In the genomic region with DNA sequence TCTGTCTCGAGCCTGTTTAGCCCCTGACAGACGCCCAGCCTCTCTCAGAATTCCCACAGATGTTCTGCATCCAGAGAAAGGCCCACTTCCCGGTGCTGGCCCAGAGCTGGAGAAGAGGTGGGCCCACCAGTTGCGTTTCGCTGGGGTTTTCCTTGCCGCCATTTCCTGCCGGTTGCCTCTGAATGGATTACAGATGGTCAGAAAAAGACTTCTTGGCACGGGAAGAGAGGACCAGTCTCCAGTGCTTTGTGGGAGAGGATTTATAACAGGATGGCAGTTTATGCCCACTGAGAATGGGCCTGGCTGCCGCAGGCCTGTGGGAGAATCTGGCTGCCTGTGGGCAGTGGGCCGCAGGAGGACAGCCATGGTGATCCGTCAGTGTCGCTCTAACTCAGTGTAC, we compare ENCODE assay signal across 9 mouse cellular contexts. TPM values are rescaled to one million over a fixed set of nuclear protein-coding genes. Genes with fewer than 3 reads are reported as not detected.
DNase-seq lines count a peak whose midpoint lies in the region; ATAC-seq and TF ChIP-seq lines count a peak whose summit lies in the region.
"Had no signal": no experiment of that assay in that cellular context is flagged by ENCODE, and none has a peak within 500 bp of the region (broad histone marks: within the 10 kb centered on the region; RNA-seq: fewer than 3 reads in every experiment).

No protein-coding gene starts in this region.

- no peak overlapping the region for H3K4me3 ChIP-seq in left cerebral cortex, adult 2 months
- 0 out of 2 replicates have a peak overlapping the region, but pooled peaks have one; percentile 11 for H3K4me3 ChIP-seq in embryonic facial prominence, embryonic 10.5 days
- no peak overlapping the region for H3K4me3 ChIP-seq in intestine, embryonic 16.5 days (ENCODE audit: low read length)
- H3K4me3 ChIP-seq in neural tube, embryonic 13.5 days = no peak overlapping the region
- H3K4me3 ChIP-seq: myocyte had no signal

- H3K4me1 ChIP-seq in embryonic facial prominence, embryonic 10.5 days = peaks cover 25% of the 10 kb centered on the region
- peaks cover 5% of the 10 kb centered on the region; the same call in 1 of the 2 replicates for H3K4me1 ChIP-seq in intestine, embryonic 16.5 days (ENCODE audit: control insufficient read depth, insufficient read depth, low read length)
- peaks cover 37% of the 10 kb centered on the region for H3K4me1 ChIP-seq in neural tube, embryonic 13.5 days (replicated peaks)

- H3K27me3 ChIP-seq in embryonic facial prominence, embryonic 10.5 days (replicated peaks; ENCODE audit: low read depth, poor library complexity, severe bottlenecking) = no peaks in the 10 kb centered on the region
- H3K27me3 ChIP-seq in intestine, embryonic 16.5 days (replicated peaks; ENCODE audit: control insufficient read depth, insufficient read depth, low read length) = no peaks in the 10 kb centered on the region
- H3K27me3 ChIP-seq in neural tube, embryonic 13.5 days = no peaks in the 10 kb centered on the region

- H3K4me2 ChIP-seq in intestine, embryonic 16.5 days (ENCODE audit: low read depth, low read length) = no peak overlapping the region
- peak overlapping the region; percentile 18; the same call in 1 of the 2 replicates for H3K4me2 ChIP-seq in neural tube, embryonic 13.5 days

- H3K9me3 ChIP-seq in embryonic facial prominence, embryonic 10.5 days = no peaks in the 10 kb centered on the region
- H3K9me3 ChIP-seq in intestine, embryonic 16.5 days (ENCODE audit: control insufficient read depth, low read length) = no peaks in the 10 kb centered on the region
- H3K9me3 ChIP-seq in neural tube, embryonic 13.5 days = no peaks in the 10 kb centered on the region

- peaks cover 14% of the 10 kb centered on the region for H3K36me3 ChIP-seq in embryonic facial prominence, embryonic 10.5 days (replicated peaks)
- H3K36me3 ChIP-seq in intestine, embryonic 16.5 days (ENCODE audit: control insufficient read depth, insufficient read depth, low read length) = no peaks in the 10 kb centered on the region
- peaks cover 6% of the 10 kb centered on the region; the same call in 1 of the 2 replicates for H3K36me3 ChIP-seq in neural tube, embryonic 13.5 days

- 0 out of 2 replicates have a peak overlapping the region, but pooled peaks have one; percentile 13 for H3K27ac ChIP-seq in left cerebral cortex, adult 2 months
- peak overlapping the region; percentile 78 for H3K27ac ChIP-seq in embryonic facial prominence, embryonic 10.5 days (replicated peaks)
- peak overlapping the region; percentile 38; the same call in 1 of the 2 replicates for H3K27ac ChIP-seq in intestine, embryonic 16.5 days (ENCODE audit: low read length)
- H3K27ac ChIP-seq in neural tube, embryonic 13.5 days (replicated peaks) = peak overlapping the region; percentile 52; the same call in 1 of the 2 replicates

- no peak for TF ChIP-seq CTCF in left cerebral cortex, adult 2 months (IDR thresholded peaks at IDR 0.05)

- H3K9ac ChIP-seq in intestine, embryonic 16.5 days (ENCODE audit: low read depth, low read length) = no peak overlapping the region; the same call in 1 of the 2 replicates
- H3K9ac ChIP-seq in neural tube, embryonic 13.5 days = peak overlapping the region; percentile 27; the same call in 1 of the 2 replicates

- intact Hi-C loops in left cerebral cortex, adult 2 months (cut with DNase I) = no loop called here

- peak; percentile 31; the same call in 1 of the 2 replicates for ATAC-seq in intestine, embryonic 16.5 days
- peak; percentile 71 for ATAC-seq in neural tube, embryonic 13.5 days (ENCODE audit: low read depth)

- WGBS in embryonic facial prominence, embryonic 10.5 days = 53% methylated on average over 12 of the region's 12 CpGs
- 39% methylated on average over 12 of the region's 12 CpGs for WGBS in intestine, embryonic 16.5 days
- 10% methylated on average over 12 of the region's 12 CpGs for WGBS in neural tube, embryonic 13.5 days

- no peak for DNase-seq in left cerebral cortex, adult 2 months (ENCODE audit: extremely low spot score in 1 of 2, low spot score in 2 of 2)
- no peak for DNase-seq in left cerebral cortex, adult 9 months (ENCODE audit: low spot score in 2 of 2)
- DNase-seq in embryonic facial prominence, embryonic 10.5 days (ENCODE audit: low spot score) = peak; percentile 50
- no peak for DNase-seq in urinary bladder, postnatal 14 days (ENCODE audit: low spot score)
- DNase-seq in T-cell, adult 2 months (ENCODE audit: low spot score) = no peak
- no peak for DNase-seq in ovary, postnatal 14 days (ENCODE audit: low spot score)

RNA-seq across cellular contexts. Expression of a gene that starts 15.0 kb away (rescaled TPM):
- total RNA-seq in left cerebral cortex, adult 2 months (2021) = 10 to 100 TPM; 63.2 to 64.8 TPM
- 13.6 and 14.6 TPM in 2 replicates for polyA plus RNA-seq in embryonic facial prominence, embryonic 10.5 days (2016; fragmentation: Nextera tagmentation; extraction: Ambion mirVana)
- polyA plus RNA-seq in intestine, embryonic 16.5 days (2015; fragmentation: Nextera tagmentation; extraction: Ambion mirVana) = 12.9 and 14.5 TPM in 2 replicates
- polyA plus RNA-seq in neural tube, embryonic 13.5 days (2015; fragmentation: Nextera tagmentation; extraction: Ambion mirVana) = 22.1 and 23.3 TPM in 2 replicates

Comparison
In these comparisons a context has a peak if more than half of its experiments do, and no peak if none do; other contexts are left out.
1. H3K27ac ChIP-seq: peak in every context shown above with its lines; median percentile 78 in embryonic facial prominence, embryonic 10.5 days; 52 in neural tube, embryonic 13.5 days; 38 in intestine, embryonic 16.5 days; 13 in left cerebral cortex, adult 2 months.